Mouse (Mus musculus) layer of hippocampus, postnatal 36 days (tissue): ENCODE results near the gene Nfrkb. TPM values are rescaled to one million over a fixed set of nuclear protein-coding genes. Genes with fewer than 3 reads are reported as not detected.

Experiments
- DNase-seq, 2 experiments: peaks; one replicate each; pipeline ENCODE4 v3.0.0; 2022
- total RNA-seq, 2 experiments: library from RNA; stranded (reverse); gene quantifications; 2 replicates each; pipeline ENCODE4 v1.2.3; 2021

The Nfrkb gene
- total RNA-seq, 2 experiments from 2014 or later: 30.6 to 34.8 TPM

DNA sequence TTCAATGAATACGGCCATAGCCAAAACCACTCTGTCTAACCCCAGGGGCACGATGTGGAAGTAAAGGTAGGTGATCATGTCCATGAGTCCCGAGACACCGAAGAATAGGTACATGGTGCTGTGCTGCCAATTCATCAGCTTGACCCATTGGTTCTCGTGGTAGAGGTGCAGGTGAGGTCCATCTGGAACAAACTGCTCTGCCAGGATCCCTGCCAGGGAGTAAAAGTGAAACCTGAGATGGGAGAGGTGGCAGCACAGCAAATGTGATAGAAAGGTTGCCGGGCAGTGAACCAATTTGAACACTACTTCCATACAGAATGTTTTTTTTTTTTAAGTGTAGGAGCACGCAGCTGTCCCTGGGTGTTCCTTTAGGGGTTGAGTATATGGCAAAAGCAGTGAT, 43.0 kb downstream of the Nfrkb start:
- DNase-seq: no peak

DNA sequence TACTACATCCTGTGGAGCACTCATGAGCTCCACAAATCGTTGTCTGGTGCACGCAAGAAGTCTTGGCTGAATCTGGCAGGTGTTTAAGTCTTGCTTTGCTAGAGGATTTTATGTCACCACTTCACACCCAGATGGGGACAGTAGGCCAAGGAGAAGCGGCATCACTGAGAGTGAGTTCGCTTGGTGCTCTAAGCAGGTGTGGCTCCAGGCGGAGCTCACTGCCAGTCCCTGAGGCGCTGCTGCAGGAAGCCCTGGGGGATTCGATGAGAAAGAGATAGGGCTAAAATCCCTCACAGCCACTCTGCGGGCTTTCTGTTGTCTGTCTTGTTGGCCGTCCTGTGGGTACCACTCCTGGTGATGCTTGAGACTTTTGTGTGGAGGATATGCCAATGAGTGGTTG, 44.0 kb downstream of the Nfrkb start:
- no peak for DNase-seq

DNA sequence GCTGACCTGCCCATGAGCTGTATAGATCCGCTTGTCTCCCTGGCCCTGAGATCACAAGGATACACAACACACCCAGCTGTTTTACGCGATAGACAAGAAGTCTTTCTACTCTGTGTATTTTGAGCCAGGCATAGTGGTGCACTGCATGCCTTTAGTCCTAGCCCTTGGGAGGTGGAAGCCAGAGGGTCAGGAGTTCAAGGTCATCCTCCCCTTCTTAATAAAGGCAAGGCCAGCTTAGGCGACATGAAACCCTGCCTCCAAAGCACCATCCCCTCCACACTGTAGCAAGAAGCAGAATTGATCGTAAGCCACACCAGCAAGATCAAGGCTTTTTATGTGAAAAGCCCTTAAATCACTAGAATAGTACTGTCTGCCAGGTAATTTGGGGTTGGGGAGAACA, 45.8 kb downstream of the Nfrkb start:
- no peak for DNase-seq

DNA sequence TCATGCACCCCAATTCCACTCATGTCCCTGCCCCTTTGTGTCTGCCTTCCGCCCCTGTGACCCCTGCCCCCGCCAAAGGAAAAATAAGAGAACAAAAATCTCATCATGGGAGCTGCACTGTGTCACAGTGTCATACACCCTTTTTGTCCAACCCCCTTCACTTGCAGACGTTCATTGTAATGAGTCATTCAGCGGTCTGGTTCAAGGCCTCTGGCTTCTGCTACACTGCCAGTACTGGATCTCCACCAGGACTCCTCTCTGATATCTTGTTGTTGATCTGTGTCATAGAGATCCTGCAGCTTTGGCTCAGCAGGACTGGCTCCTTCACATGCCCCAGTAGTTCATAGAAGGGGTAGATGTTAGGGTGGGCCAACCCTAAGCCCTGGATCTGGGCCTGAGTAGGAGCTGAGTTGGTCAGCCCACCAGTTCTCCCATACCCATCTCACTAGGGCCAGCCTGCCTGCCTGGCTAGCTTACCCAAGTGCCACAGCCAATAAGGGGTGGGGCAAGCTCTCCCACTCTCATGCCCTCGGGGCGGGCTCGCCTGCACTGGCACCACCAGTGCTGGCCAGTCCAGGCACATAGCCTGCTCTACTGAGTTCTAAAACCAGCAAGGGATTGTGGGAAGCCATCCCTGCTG, 46.5 kb downstream of the Nfrkb start:
- no peak for DNase-seq

DNA sequence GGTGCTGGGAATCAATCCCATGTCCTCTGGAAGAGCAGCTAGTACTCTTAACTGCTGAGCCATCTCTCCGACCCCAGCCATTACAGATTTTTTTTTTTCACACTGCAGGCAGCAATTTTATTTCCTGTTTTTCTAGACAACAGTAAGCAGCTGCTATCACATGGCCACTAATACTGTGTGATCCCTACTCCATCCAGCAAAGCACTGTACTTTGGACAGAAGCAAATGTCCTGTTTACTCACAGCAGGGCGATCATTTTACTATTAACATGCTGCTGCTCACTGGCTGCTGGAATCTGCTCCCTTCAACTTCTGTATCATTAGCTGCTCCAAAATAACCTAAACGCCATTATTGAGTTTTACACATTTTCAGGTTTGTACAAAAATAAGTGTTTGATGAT, 47.4 kb downstream of the Nfrkb start:
- no peak for DNase-seq

DNA sequence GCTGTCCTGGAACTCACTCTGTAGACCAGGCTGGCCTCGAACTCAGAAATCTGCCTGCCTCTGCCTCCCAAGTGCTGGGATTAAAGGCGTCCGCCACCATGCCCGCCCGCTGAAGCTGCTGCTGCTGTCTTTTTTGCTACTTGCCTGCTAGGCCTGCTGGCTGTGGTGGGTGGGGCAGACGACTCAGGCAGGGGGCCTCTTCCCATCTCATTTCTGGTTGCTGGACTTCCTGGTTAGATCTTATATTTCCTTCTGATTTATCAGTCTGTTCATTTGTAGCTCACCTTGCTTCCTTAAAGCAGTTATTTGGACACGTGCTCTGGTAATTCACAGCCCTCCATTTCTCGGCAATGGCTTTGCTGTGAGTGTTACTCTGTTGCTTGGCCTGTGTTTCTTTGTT, 49.4 kb downstream of the Nfrkb start:
- no peak for DNase-seq

DNA sequence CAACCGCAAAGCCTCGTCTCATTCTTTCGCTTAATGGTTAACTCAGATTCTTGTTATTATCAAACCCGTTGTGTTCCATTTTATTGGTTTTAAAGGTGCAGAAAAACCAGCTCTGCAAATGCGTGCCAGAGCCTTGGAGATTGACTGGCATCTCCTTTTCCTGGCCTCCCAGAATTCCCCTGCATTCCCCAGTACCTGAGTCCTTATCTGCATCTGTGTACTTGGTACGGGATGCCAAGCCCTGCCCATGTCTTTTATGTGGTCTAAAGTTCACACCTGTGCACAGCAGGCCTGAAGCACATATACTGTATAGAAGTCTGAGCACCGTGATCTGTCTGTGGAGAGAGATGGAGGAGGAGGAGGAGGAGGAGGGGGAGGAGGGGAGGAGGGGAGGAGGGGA, 51.9 kb downstream of the Nfrkb start:
- no peak for DNase-seq

DNA sequence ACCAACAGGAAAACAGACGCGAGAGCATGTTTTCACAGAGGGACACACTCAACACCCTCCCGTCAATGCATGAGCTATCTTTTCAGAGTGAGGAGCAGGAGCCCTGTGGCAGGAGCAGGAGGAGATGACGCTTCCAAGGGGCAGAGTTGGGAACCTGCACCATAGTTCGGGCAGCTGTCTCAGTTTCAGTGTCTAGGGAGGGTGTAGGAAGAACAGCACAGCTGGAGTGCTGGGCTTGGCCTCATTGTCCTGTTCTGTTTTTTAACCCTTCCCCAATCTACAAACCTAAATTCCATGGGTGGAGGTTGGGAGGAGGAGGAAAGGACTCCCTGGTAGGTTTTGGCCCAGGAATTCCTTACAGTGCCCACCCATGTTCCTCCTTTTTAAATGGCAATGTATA, 52.8 kb downstream of the Nfrkb start:
- no peak for DNase-seq

DNA sequence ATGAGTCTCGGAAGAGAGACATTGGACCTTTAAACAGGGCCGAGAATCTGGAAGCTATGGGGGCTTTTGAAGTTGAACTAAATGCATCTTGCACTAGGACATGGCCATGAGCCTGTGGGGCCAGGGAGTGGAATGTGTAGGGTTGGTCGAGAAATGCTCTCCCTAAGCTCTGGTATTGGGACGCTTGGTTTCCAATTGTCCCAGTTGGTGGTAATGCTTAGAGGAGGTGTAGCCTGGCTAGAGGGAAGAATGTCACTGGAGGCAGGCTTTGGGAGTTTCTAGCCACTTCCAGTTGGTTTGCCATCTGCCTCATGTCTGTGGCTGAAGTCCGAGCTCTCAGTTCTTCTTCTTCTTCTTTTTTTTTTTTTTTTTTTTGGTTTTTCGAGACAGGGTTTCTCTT, 53.3 kb downstream of the Nfrkb start:
- DNase-seq: no peak

DNA sequence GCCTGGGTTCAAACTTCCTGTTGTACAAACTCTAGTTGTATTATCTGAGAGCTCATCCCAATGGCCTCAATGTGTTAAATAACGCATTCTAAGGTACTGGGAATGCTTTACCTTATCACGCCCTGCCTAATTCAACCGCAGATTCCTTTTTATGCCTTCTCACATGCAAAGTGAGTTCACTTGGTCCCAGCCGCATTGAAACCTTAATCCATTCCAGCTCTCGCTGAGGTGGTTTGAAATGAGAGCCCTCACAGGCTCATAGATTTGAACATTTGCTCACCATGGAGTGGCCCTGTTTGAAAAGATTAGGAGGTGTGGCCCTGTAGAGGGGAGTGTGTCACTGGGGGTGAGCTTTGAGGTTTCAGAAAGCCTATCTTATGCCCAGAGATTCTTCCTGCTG, 54.4 kb downstream of the Nfrkb start:
- no peak for DNase-seq

DNA sequence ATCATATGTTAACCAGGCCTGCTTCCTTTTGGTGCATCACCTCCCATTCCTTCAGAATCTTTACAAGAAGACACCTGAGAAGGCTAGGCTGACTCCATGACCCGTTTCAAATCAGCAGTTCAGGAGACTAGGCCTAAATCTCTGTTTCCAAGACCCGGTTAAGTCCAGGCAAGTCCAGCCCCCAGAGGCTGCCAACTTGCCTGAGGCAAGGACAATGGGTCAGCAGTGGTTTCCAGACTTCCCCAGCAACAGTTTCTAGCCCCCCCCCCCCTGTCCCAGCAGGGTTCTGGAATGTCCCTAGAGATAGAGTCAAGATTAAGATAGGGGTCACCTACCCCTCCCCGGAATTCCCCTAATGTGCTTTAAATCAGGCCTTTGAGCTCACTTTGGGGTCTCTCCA, 55.5 kb downstream of the Nfrkb start:
- DNase-seq: no peak

DNA sequence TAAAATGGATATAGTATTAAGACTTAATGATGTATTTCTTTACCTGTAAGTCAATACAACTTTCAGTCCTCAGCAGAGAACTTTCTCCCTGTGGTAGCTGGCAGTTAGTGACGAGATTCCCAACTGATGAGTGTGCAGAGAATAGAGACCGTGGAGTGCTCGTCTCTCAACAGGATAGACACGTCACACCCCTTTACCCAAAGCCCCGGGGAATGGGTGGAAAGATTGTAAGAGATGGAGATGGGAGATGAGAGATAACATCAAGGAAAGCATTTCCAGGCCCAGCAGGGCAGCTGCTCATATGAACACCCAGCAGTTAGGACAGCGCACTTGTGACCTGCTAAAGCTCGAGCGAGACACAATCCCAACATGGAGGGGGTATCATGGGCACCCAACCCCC, 58.2 kb downstream of the Nfrkb start:
- DNase-seq: no peak

DNA sequence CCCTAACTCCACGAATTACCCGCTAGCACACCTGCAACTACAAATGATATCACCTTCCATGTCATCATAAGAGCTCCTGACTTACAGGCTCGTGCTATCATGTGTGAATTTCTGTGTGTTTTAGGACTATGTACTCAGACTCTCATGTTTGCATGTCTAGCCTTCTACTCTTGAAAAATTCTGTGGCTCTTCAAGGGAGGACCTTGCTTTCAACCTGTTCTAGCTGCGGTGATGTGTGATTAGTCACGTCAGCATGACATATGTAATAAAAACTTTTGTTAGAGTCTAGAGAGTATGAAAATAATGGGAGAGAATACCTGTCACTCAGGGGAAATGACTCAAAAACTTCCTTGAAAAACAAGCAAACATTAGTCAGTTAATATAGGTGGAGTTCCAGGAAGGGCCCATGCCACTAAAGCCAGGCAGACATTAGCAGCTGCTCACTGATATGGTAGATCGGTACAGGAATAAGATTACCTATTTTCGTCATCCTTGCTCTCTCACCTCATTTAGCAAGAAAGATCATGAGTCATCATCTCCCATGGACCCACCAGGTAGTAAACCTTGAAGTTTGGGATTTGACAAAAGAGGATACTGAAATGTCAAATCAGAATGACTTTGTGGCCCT, 63.3 kb downstream of the Nfrkb start:
- no peak for DNase-seq

DNA sequence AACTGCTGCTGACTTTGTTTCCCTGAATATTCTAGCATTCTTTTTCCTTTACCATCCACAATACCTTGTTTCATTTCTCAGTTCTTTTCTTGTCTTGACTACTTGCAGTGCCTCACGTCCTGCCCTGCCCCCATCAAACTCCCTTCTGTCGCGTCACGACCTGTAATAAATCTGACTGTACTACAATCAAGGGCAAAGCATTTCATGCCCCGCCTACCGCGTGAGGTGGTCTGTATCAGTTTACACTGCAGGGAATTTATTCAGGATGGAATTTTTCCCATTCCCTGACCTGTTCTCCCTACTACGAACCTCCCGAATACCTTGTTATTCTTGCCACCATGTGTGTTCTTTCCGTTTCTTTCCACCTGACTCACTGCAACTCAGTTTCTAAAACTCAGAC, 66.2 kb downstream of the Nfrkb start:
- DNase-seq: no peak

DNA sequence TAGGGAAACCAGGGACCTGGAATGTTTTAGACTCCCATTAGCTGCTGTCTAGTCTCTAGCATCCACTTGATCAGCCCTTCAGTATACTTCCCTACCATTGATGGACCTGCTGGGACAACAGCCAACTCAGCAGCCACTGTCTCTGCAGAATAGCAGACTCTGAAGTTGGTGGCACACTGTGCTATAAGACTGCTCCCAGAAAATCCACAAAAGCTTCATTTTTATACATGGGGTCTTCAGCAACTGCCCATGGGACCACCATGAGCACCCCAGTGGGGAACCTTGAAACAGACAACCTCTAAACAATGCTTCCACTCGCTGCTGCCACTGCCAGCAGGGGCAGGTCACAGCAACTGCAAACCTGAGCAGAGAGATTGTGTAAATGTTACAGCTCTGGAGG, 68.4 kb downstream of the Nfrkb start:
- no peak for DNase-seq

DNA sequence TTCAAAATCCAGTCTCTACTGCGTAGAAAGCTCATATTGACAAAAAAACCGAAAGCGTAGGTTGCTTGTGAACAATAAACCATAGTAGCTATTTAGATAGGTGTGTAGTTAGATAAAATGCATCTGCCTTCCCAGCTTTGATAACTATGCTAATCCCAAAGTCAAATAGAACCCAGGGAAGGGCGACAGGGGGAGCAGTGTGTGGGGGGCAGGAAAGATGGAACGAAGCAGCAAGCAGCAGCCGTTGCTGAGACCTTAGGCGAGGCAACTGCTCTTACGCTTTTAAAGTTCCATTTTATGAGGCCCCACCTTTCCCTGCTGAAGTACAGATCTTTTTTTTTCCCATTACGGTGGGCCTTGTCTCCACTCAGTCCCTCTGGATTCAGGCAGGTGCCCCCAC, 77.2 kb downstream of the Nfrkb start:
- DNase-seq: no peak

DNA sequence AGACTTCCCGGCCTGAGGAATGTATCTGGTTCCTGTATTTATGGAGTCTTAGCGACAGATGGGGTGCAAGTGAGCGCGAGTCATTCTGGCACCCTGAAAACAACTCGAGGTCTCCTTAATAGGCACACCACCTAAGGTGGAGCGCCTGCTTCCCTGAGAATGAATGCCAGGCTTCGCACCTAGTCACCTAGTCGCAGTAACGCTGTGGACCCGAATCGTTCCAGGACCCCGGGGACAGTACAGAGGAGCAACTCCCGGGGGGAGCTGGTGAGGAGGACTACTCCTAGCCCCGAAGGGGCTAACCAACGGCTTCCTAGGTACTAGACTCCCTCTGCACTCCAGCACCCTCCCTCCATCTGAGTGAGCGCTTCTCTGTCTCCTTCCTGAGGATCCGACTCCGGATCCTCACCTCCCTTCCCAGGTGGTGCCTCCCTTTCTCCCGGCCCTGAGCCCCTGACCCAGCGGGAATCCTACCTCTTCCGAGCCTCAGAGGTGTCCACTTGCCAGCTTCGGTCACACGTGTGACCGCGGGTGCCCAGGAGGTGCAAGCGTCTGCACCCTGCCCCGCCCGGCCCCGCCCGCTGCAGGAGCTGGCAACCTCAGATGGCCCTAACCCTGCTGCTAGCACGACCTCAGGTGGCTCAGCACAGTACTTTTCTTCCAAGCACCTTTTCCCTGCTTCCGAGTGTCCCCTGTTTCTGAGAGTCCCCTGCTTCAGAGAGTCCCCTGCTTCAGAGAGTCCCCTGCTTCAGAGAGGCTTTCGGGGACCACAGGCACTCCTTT, 77.9 kb downstream of the Nfrkb start, which contains the start of gene Tmem45b:
Gene Tmem45b, minus strand, starts transcription at position 771 of the 783 bp plus-strand sequence.
- DNase-seq: no peak

Other genes starting within 250 kb of the Nfrkb start
- 100 to 1,000 TPM; 440 to 478 TPM for gene Aplp2, start 174.4 kb upstream of the Nfrkb start, total RNA-seq
- 10 to 100 TPM; 22.6 to 23.4 TPM for gene Prdm10, start 105.7 kb upstream of the Nfrkb start, total RNA-seq
- not detected for gene Tmem45b, start 78.3 kb downstream of the Nfrkb start, total RNA-seq